Mouse (Mus musculus) layer of hippocampus, adult 9-10 months (tissue): Measurements from ENCODE around the gene Macf1.
"Not testable (repeated sequence)": the region's sequence is repeated elsewhere in the genome, so short reads cannot be mapped to it uniquely, and the experiment has no call there.

Source experiments
- DNase-seq: peaks from one replicate; pipeline ENCODE4 v3.0.0; 2022; ENCODE audit warnings: low spot score

Macf1 gene

DNA sequence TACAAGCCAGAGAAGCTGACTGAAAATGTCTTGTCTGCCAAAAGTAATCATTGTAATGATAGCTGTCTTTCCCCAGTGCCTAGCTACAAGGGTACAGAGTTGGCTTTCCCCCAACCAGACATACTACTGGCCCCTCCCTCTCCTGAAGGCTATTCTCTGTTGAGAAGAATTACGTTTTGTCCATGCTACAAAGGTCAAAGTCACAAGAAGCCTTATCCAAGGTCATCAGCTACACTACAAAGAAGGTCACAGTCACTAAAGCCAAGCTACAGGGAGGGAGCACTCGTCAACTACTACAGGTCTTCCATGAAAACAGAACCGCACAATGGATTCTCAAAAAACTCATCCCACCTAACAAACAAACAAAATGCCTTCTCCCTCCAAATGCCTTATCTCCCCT lies 49.7 kb downstream of the Macf1 start:
- no peak for DNase-seq

GRCm38 (mm10) chr4:123633874-123634273 lies 50.3 kb downstream of the Macf1 start:
- DNase-seq: no peak

DNA sequence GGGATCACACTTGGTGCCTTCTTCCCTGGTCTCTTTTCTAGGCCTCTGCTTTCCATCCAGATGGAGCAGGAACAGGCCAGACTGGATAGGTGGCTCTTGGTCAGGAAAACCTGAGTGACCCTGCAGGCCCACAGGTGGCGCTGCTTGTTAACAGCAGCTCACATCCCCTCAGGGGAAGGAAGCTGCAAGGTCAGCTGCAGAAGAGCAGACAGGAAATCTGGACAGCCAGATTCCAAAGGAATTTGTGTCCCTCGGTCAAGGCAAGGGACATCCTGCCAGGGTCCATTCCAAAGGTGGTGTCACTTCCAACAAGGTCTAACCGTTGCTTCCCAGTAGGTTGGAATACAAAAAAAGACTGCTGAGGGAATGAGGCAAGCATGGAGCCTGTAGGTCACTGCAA lies 50.8 kb downstream of the Macf1 start:
- no peak for DNase-seq

DNA sequence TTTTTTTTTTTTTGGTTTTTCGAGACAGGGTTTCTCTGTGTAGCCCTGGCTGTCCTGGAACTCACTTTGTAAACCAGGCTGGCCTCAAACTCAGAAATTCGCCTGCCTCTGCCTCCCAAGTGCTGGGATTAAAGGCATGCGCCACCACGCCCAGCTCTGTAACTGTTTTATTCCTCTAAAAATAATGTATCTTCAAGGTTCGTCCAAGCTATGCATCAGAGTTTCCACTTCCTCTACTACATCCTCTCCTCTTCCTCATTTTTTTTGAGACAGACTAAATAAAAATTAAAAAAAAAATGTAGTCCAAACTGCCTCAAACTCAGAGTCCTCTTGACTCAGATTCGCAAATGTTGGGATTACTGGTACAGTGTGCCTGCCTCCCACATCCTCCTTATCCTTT lies 52.0 kb downstream of the Macf1 start:
- DNase-seq: not testable (repeated sequence)

GRCm38 (mm10) chr4:123631654-123632053 lies 52.5 kb downstream of the Macf1 start:
- no peak for DNase-seq

GRCm38 (mm10) chr4:123627683-123628082 lies 56.5 kb downstream of the Macf1 start:
- DNase-seq: no peak

- no peak for DNase-seq
Measured at GRCm38 (mm10) chr4:123625332-123626072, 58.7 kb downstream of the Macf1 start.

GRCm38 (mm10) chr4:123624438-123624837 lies 59.7 kb downstream of the Macf1 start:
- no peak for DNase-seq

DNA sequence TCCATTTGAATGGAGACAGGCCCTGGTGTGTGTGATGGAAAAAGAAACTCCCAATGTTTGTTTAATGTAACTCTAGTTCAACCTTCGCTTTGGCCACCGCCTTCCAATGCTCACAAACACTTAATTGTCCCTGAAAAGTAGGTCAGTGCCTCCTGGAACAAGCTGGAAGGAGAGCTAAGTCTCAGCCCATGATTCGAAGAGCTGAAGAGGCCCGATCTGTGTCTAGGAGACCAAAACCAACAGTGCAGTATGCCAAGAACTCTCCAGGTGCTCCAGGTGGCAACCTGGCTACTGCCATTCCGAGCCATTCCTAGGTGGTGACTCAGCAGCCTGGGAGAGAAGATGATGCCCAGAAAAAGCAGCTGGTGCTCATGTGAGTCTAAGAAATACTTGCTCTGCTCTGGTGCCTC lies 60.4 kb downstream of the Macf1 start:
- no peak for DNase-seq

GRCm38 (mm10) chr4:123621732-123622131 lies 62.4 kb downstream of the Macf1 start:
- no peak for DNase-seq

GRCm38 (mm10) chr4:123617727-123618389 lies 66.3 kb downstream of the Macf1 start:
- no peak for DNase-seq

- no peak for DNase-seq
Measured at GRCm38 (mm10) chr4:123616971-123617370, 67.2 kb downstream of the Macf1 start.

DNA sequence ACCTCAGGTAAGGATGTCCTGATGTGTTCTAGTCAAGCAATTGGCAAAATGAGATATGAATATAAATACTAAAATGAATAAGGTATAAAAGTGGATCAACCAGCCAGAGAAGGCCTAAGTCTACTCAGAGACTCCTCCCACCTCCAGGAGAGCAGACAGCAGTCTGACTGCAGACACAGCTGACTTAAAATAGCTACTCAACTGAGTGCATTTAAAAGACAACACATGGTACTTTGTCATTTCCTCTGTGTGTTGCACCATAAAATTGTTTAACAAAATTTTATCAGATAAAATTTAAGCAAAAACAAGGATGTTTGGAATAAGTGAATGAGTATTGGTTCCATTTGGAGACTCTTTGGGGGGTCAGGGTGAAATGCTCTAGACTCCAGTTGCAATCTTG lies 67.7 kb downstream of the Macf1 start:
- DNase-seq: no peak

DNA sequence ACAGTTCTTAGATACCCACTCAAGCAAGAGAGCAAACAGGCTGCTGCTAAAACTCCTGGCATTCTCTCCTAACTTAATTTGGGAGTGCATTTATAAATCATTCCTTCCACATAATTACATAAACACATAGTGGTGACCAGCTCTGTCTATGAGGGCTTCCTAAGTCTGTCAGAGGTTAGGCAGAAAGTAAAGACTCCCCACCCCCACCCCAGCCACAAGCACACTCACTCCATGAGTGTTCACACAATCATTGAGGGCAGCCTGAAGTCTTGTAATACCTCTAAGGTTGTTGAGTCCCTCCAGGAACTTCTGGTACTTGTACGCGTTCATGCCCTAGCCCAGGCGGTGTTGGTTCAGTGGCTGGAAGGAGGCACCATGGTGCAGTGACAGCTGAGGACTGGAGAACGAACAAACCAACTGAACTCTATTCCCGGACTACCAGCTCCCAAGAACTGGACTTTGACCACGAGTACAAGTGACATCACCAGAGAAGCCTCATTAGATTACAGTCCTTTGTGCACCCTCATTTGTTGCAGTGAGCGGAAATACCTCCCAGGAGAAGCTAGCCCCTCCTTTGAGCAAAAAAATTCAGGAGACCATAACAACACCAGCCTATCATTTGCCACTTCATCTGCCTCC lies 70.7 kb downstream of the Macf1 start:
- DNase-seq: no peak

GRCm38 (mm10) chr4:123611940-123612339 lies 72.2 kb downstream of the Macf1 start:
- DNase-seq: no peak

DNA sequence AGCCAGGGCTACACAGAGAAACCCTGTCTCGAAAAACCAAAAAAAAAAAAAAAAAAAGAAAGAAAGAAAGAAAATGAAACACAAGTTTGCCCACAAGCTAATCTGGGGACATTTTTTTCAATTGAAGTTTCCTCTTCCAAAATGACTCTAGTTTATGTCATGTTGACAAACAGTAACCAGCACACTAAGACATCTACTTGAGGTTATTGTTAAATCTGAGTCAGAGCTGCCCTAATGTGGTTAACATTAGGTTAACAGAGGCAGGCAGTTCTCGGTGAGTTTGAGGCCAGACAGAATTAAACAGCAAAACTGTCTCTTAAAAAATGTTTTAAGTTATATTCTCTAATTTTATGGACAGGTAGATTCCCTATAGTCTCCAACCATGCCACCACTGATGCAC lies 72.9 kb downstream of the Macf1 start:
- no peak for DNase-seq

GRCm38 (mm10) chr4:123607174-123607573 lies 77.0 kb downstream of the Macf1 start:
- no peak for DNase-seq

GRCm38 (mm10) chr4:123605948-123606347 lies 78.2 kb downstream of the Macf1 start:
- DNase-seq: no peak

DNA sequence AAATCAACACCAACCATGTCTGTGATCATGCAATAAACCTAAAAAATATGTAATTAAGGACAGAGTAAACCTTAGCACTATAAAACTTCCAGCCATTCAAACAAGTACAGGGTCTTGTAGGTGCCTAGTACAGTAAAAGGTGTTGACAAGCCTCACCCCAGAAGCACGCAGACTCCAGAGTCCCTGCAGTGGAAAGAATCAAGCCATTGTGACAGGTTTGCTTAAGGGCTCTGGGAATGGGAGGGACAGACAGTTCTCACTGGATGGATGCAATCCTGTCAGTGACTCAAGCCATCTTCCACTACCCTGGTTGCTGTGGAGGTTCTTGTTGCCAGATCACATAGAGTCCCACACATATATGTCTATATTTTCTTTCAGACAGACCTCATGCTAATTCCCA lies 78.9 kb downstream of the Macf1 start:
- no peak for DNase-seq

GRCm38 (mm10) chr4:123602700-123603261 lies 81.4 kb downstream of the Macf1 start:
- DNase-seq: no peak

DNA sequence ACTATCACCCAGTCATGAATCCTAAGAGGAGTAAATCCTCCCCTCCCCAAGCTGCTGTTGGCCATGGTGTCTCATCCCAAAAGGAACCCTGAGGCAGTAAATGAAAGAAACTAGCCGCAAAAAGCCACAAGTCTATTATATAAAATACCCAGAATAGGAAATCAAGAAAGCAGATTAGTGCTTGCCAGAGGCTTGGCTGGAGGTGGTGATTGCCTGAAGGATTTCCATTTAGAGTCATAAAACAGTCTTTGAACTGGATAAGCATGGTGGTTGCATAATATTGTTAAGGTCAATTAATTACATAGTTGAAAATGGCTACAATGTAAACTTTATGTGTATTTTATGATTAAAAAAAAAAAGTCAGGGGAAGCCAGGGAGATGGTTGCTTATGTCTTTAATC lies 83.1 kb downstream of the Macf1 start:
- DNase-seq: no peak

- no peak for DNase-seq
Measured at GRCm38 (mm10) chr4:123598519-123599228, 85.5 kb downstream of the Macf1 start.
